Mouse (Mus musculus) B cell, adult 2 months (primary cell): ENCODE measurements around the gene Map9.
"Not testable (repeated sequence)": the region's sequence is repeated elsewhere in the genome, so short reads cannot be mapped to it uniquely, and the experiment has no call there.

Experiments used
- DNase-seq, 2 experiments: peaks; one replicate each; pipeline ENCODE4 v3.0.0; 2022

The Map9 gene

DNA sequence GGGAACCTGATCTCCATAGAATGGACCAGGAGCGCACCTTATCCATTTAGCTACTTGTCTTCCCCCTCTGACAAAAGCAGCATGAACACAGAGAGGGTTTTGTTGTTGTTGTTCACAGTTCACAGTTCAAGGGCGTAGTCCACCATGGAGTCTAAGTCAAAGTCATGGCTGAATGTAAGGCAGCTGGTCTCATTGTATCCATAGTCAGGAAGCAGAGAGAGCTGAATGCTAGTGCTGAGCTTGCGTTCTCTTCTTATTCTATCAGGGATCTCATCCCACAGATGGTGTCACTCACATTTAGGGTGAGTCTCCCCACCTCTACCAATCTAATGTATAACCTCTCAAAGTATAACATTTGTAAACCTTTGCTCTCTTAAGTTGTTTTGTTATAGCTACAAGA lies 60.1 kb downstream of the Map9 start:
- no peak for DNase-seq

DNA sequence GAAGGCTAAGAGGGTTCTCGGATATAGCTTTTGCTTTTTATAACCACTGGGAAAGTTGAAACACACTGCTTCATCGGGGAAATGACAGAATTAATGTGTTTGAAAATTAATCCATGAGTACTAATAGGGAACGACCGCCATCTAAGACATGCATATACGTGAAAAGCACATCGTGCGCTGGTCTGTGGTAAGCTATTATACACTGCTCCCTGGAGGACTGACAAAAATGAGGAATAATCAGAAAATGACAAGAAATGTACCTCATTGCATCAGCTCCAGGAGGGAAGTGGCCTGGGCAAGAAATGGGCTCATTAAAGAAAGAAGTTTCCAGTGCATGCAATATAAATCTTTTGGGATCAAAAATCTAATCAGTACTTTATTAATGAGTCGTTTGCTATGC lies 77.5 kb downstream of the Map9 start:
- no peak for DNase-seq

DNA sequence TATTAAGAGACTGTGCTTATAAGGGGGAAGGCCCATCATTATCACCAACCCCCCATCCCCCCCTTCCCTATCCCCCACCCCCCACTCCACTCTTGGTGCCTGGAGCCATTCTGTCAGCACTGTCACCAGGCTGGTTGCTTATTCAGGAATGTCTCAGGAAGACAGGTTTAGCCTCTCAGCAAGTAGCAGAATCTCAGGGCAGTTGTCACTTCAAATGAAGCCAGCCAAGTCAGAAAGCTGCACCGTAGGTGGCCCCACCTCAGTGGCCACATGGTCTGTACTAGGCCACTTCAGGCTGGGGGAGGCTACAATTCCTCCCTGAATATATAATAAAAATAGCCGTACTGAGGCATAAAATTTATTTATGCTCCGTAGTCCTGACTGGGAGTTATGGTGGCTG lies 83.1 kb downstream of the Map9 start:
- no peak for DNase-seq

DNA sequence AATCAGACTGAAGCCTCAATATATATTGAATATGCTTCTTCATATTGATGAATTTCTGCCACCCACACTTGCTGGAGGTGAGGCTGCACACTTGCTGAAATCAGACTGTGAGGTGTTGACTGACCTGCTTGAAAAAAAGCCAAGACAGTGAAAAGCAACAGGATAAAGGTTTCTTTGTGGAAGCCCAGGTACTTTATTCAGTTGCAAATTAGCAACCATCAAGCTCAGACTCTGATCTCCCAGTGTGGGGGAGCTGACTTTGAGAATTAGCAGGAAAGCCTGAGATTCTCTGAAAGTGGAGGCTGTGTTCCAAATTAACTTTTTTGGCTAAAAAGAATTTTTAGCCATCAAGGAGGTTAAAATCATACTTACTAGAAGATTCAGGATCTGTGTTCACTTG lies 83.8 kb downstream of the Map9 start:
- not testable (repeated sequence) for DNase-seq
